Mouse (Mus musculus) liver, embryonic 14.5 days (tissue): ENCODE results near the gene Macf1.

Experiments
- CTCF ChIP-seq: IDR thresholded peaks from 2 replicates; pipeline ENCODE4 v1.5.1; 2016; ENCODE audit warnings: antibody characterized with exemption, low read depth, control low read depth
- EP300 ChIP-seq: IDR thresholded peaks from 2 replicates; pipeline ENCODE4 v1.6.1; 2016; ENCODE audit warnings: antibody characterized with exemption, low read depth

DNA sequence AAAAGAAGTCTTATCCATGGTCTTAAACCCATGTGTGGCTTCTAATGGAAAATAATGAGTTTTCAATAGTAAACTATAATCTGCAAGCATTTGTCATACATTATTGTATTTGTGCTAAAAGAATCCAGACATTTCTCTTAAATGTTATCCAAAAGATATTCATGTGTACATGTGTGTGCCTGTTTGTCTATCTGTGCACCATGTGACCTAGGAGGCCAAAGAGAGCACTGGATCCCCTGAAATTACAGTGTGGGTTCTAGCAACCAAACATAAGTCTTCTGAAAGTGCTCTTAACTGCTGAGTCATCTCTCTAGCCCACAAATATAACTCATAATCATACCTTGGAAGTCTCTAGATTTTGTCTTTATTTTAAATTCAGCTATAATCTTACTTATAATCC lies 234.9 kb downstream of the Macf1 start:
- TF ChIP-seq CTCF (no peak), EP300 (no peak)
